Mouse (Mus musculus) T-helper 2 cell (primary cell): ENCODE results near the gene F2.
"Not testable (repeated sequence)": the region's sequence is repeated elsewhere in the genome, so short reads cannot be mapped to it uniquely, and the experiment has no call there.

Experiments used
- in situ Hi-C: fragments of 300-600 bp; cut with MboI, MseI; formaldehyde crosslinking; loops from one replicate; pipeline ENCODE4 v1.15.1; 2025; ENCODE audit warnings: high pct_unique_total_duplicates

The F2 gene

GRCm38 (mm10) chr2:91646733-91647132, 10.5 kb upstream of the F2 start:
- in situ Hi-C loops: no loop called here

GRCm38 (mm10) chr2:91645811-91646210, 9.6 kb upstream of the F2 start:
- in situ Hi-C loops: no loop called here

GRCm38 (mm10) chr2:91645354-91645753, 9.1 kb upstream of the F2 start:
- in situ Hi-C loops: no loop called here

GRCm38 (mm10) chr2:91644021-91644420, 7.8 kb upstream of the F2 start:
- in situ Hi-C loops: no loop called here

- in situ Hi-C loops: no loop called here
Observed at GRCm38 (mm10) chr2:91642825-91643415, 6.7 kb upstream of the F2 start.

- in situ Hi-C loops: no loop called here
Observed at GRCm38 (mm10) chr2:91638931-91639330, 2.7 kb upstream of the F2 start.

GRCm38 (mm10) chr2:91636727-91637338, 619 bp upstream of the F2 start:
- in situ Hi-C loops: no loop called here

GRCm38 (mm10) chr2:91635486-91635885, 728 bp downstream of the F2 start:
- in situ Hi-C loops: no loop called here

GRCm38 (mm10) chr2:91634841-91635240, 1.4 kb downstream of the F2 start:
- in situ Hi-C loops: no loop called here

- in situ Hi-C loops: no loop called here
Observed at GRCm38 (mm10) chr2:91633334-91633977, 2.8 kb downstream of the F2 start.

GRCm38 (mm10) chr2:91632316-91632715, 3.9 kb downstream of the F2 start:
- in situ Hi-C loops: no loop called here

GRCm38 (mm10) chr2:91631826-91632225, 4.4 kb downstream of the F2 start:
- in situ Hi-C loops: no loop called here

GRCm38 (mm10) chr2:91630384-91630783, 5.8 kb downstream of the F2 start:
- in situ Hi-C loops: no loop called here

- in situ Hi-C loops: no loop called here
Observed at GRCm38 (mm10) chr2:91629682-91630081, 6.5 kb downstream of the F2 start.

GRCm38 (mm10) chr2:91628171-91628570, 8.0 kb downstream of the F2 start:
- in situ Hi-C loops: no loop called here

- in situ Hi-C loops: no loop called here
Observed at GRCm38 (mm10) chr2:91627486-91627885, 8.7 kb downstream of the F2 start.

- in situ Hi-C loops: not testable (repeated sequence)
Observed at GRCm38 (mm10) chr2:91623366-91623765, 12.8 kb downstream of the F2 start.

GRCm38 (mm10) chr2:91622356-91622755, 13.9 kb downstream of the F2 start:
- in situ Hi-C loops: no loop called here

- in situ Hi-C loops: not testable (repeated sequence)
Observed at GRCm38 (mm10) chr2:91609370-91609769, 26.8 kb downstream of the F2 start.

GRCm38 (mm10) chr2:91602389-91602788, 33.8 kb downstream of the F2 start:
- in situ Hi-C loops: no loop called here

GRCm38 (mm10) chr2:91600475-91600874, 35.7 kb downstream of the F2 start:
- in situ Hi-C loops: no loop called here

- in situ Hi-C loops: loop anchor here (10.0 to 25.0 kb wide), 2 partner anchors 431 to 824 kb away; no protein-coding TSS in a partner anchor
Observed at GRCm38 (mm10) chr2:91586242-91586641, 50.0 kb downstream of the F2 start.

- in situ Hi-C loops: loop anchor here (10.0 to 25.0 kb wide), 2 partner anchors 426 to 819 kb away; no protein-coding TSS in a partner anchor
Observed at GRCm38 (mm10) chr2:91580894-91581293, 55.3 kb downstream of the F2 start.
